Mouse (Mus musculus) induced T-regulatory cell, adult 2 months (primary cell): ENCODE measurements around the gene Ctss.
A peak's percentile ranks its signal among the peaks of the same experiment; 100 is the strongest.

Experiments
- DNase-seq: peaks from one replicate; pipeline ENCODE4 v3.0.0-alpha.2; 2012; ENCODE audit warnings: low read depth

Gene Ctss

DNA sequence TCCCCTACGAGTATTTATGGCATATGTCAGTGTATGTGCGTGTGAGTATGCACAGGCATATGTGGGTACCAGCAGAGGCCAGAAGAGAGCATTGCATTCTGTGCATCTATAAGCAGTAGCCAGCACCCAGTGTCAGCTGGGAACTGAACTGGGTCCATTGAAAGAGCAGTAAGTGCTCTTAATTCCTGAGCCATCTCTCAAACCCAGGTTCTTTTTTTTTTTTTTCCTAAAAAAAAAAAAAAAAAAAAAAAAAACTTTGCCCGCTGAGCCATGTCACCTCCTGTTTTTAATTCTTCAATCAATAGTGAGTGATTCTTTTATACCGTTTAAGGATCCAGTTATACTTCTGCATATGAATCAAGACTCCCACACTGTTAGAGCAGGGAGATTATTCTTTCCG is 6.8 kb downstream of the Ctss start:
- no peak for DNase-seq

DNA sequence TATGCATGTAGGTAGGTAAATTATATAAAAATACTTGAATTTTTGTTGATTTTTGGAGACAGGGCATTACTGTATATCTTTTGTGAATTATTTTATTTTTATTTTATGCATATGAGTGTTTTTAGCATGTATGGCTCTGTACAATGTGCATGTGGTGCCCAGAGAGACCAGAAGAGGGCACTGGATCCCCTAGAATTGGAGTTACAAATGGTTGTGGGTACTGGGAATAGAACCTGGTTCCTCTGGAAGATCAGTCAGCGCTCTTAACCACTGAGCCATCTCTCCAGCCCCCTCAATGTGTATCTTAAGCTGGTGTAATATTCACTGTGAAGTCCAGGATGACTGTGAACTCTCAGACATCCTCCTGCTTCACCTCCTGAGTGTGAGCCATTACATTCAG is 8.3 kb downstream of the Ctss start:
- DNase-seq = no peak

GRCm38 (mm10) chr3:95538936-95539335 is 12.3 kb downstream of the Ctss start:
- DNase-seq = no peak

DNA sequence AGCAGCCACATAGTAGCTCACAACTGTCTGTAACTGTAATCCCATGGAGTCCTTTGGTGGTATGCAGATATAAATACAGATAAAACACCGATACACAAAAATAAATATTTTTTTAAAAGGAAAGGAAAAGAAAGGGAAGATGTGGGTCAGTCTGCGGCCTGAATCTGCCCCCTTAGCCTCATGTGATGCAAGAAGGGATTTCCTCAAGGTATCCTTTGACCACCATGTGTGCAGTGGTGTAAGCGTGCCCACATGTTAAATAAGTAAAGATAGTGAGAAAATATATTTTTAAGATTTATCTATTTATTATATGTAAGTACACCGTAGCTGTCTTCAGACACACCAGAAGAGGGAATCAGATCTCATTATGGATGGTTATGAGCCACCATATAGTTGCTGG is 13.3 kb downstream of the Ctss start:
- DNase-seq = no peak

- peak; percentile 61 for DNase-seq
Observed at GRCm38 (mm10) chr3:95541186-95541585, 14.6 kb downstream of the Ctss start.

- peak; percentile 60 for DNase-seq
Observed at GRCm38 (mm10) chr3:95542171-95542570, 15.6 kb downstream of the Ctss start.

DNA sequence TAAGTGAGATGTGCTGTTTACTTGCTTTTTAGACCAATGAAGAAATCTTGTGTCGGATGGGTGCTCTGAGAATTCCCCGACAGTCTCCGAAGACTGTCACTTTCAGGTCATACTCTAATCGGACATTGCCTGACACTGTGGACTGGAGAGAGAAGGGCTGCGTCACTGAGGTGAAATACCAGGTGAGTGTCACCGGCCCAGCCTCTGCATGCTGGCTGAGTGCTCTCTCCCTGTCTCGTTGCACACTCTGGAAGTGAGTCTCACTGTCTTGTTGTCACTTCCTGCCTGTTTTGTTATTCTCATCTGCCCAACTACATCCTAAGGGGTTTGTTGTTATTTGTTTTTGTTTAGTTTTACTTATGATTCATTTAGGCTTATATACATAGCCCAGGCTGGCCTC is 16.4 kb downstream of the Ctss start:
- no peak for DNase-seq

GRCm38 (mm10) chr3:95550176-95550575 is 23.6 kb downstream of the Ctss start:
- no peak for DNase-seq

GRCm38 (mm10) chr3:95553986-95554385 is 27.4 kb downstream of the Ctss start:
- no peak for DNase-seq

DNA sequence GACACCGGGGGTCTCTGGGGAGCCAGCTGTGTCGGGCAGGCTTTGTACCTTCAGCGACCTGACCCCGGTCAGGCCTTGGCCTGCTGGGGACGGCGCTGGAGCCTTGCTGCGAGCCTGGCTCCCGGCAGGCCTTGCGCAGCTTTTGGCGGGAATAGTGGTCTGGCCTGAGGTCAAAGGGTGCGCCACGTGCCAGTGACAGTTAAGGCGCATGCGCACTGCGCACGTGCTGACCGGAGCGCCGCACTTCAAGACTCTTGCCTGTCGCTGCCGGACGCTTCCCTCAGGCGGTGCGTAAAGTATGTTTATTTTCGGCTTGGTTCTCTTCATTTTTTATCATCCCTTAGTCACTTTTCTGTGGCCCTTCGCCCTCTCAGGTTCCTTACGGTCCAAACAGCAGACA is 32.9 kb downstream of the Ctss start, which contains the start of gene Hormad1:
TSS of gene Hormad1 (plus strand) at position 241 of the 400 bp plus-strand sequence.
- no peak for DNase-seq

DNA sequence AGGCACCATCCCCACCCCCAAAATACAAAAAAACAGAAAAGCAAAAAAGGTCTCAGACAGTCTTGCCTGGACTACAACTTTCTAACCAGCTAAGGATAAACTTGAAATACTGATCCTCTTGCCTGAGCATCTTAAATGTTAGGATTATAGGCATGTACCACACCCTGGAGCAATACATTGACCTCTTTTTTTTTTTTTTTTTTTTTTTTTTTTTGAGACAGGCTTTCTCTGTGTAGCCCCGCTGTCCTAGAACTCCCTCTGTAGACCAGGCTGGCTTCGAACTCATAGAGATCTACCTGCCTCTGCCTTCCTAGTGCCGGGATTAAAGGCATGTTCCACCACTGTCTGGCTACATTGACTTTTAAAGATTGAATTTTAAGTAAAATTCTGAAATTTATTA is 34.2 kb downstream of the Ctss start:
- no peak for DNase-seq

DNA sequence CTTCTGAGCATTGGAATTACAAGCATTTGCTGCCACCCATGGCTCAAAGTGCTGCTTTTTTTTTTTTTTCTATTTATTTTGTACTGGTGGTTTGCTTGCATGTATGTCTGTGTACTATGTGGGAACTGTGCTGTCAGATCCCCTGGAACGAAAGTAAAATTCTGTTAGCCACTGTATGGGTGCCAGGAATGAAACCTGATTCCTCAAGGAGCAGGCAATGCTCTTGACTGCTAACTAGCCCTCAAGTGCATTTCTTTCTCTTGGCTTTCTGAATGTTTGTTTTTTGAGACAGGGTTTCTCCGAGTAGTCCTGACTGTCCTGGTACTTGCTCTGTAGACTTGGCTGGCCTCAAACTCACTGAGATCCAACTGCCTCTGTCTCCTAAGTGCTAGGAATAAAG is 35.2 kb downstream of the Ctss start:
- no peak for DNase-seq

DNA sequence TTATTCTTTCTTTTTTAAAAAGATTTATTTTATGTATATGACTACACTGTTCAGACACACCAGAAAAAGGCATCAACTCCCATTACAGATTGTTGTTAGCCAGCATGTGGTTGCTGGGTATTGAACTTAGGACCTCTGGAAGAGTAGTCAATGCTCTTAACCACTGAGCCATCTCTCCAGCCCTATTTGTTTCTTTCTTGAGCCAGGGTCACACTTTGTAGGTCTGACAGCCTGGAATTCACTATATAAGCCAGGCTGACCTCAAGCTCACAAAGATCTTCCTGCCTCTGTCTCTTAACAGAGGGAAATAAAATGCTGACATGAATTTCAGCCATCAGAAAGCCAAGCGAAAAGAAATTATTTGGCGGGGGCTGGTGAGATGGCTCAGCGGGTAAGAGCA is 43.0 kb downstream of the Ctss start:
- no peak for DNase-seq

DNA sequence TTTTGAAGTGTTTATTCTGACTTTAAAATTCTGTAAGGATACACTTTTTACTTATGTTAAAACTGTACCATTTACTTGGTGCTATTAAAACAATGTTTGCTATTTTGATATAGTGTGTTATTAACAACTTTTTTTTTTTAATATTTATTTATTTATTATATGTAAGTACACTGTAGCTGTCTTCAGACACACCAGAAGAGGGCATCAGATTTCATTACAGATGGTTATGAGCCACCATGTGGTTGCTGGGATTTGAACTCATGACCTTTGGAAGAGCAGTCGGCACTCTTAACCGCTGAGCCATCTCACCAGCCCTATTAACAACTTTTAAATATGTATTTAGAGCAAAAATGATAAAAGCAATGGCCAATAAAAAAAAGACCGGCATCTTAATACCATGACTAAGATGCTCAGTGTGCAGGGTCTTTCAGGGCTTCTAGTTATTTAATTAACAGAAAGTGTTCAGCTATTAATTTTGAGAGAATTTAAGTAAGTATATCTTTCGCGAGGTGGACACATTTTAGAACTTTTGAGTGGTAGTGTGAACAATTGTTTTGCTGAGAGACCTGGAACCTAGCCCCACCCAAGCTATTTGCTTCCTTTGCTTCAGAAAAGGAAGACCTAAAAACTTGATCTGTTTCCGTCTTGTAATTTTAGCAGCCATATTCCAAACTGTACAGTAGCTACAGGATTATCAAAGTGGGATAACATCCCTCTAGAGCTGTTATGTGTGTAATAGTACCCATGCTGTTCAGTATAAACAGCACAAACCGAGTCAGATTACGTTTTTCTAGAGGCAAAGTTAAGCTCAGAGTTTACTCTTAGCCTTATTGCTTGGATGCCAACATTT is 61.4 kb downstream of the Ctss start:
- no peak for DNase-seq

DNA sequence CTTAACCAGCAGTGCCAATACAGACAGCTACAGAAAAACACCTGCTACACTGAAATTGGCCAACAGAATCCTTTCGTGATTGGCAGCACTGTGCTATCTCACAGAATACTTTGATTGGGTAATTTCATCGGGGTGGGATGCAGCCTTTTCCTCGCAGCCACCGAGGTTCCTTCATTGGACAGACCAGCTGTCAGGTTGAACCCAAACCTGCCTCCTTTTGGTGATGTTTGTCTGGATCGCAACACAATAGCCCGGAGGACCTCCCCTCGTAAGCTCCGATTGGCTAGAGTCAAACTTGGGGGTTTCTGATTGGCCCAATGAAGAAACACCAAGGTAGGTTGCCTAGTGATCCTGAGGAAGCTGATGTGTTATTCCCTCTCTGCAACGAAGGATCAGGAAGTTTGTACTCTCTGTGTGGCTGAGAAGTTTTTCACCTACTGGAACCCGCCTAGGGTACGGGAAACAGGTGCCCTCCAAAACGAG is 62.1 kb downstream of the Ctss start, which contains the start of gene Golph3l:
TSS of gene Golph3l (plus strand) at position 331 of the 483 bp plus-strand sequence.
- DNase-seq = peak; percentile 97

DNA sequence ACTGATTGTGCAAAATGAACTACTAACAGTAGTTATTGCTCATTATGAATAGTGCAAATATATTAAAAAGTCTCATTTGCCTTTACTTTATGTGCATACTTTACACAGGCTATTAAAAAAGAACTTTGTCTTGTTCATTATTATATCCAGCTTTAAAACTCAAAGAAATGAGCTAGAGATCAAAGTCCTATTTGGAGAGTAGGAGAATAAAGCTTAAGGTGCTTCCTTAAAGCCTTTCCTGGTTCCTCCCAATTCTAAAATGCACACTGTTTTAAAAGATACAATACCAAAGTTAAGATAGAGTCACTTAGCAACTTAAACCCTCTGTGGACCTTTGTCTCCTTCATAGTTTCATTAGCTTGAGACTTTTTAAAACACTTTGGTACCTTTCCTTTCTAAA is 72.1 kb downstream of the Ctss start:
- DNase-seq = no peak

DNA sequence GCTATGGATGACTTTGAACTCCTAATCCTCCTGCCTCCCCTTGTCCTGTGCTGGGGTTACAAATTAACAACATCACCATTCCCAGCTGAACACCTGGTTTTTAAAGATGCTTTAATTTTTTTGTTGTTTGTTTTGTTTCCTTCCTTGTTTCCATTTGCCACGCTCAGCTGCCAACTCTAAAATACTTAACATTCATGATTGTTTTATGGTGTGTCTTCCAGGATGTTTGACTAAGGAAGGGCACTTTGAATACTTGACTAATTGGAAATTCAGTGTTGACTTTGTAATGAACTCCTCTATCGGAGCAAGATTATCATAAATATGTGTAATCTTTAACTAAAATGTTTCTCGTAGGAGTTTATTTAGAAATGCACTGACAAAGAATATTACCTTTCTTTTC is 74.7 kb downstream of the Ctss start:
- DNase-seq = no peak
